Mouse (Mus musculus) stomach, postnatal 0 days (tissue): ENCODE data around the gene Ndufa4l2. TPM values are rescaled to one million over a fixed set of nuclear protein-coding genes. Genes with fewer than 3 reads are reported as not detected.

ENCODE experiments used
- ATAC-seq: fragments of 200-750 bp; cut with Nextera tagmentation; 2 replicates; pipeline ENCODE4 v1.8.0; 2017; ENCODE audit not compliant: low FRiP score, low TSS enrichment
- DNase-seq: peaks from one replicate; pipeline ENCODE4 v3.0.0-alpha.2; 2016; ENCODE audit warnings: low spot score
- H3K27ac ChIP-seq: fragments of 300-500 bp; sonication (generic); replicated peaks from 2 replicates; pipeline ENCODE4 v1.5.1; 2014; ENCODE audit warnings: mild to moderate bottlenecking, control low read depth
- H3K27me3 ChIP-seq: fragments of 300-500 bp; sonication (generic); 2 replicates; pipeline ENCODE4 v1.6.1; 2014; ENCODE audit warnings: low read length; ENCODE audit not compliant: control insufficient read depth, insufficient read depth
- H3K36me3 ChIP-seq: fragments of 300-500 bp; sonication (generic); 2 replicates; pipeline ENCODE4 v1.6.1; 2014; ENCODE audit warnings: low read length, mixed read lengths; ENCODE audit not compliant: control insufficient read depth, insufficient read depth
- H3K4me1 ChIP-seq: fragments of 300-500 bp; sonication (generic); replicated peaks from 2 replicates; pipeline ENCODE4 v1.6.1; 2014; ENCODE audit warnings: antibody characterized with exemption; ENCODE audit not compliant: control insufficient read depth, insufficient read depth
- H3K4me2 ChIP-seq: fragments of 300-500 bp; sonication (generic); replicated peaks from 2 replicates; pipeline ENCODE4 v1.6.1; 2014; ENCODE audit warnings: low read depth, mild to moderate bottlenecking, control low read depth, moderate library complexity
- H3K4me3 ChIP-seq: fragments of 300-500 bp; sonication (generic); 2 replicates; pipeline ENCODE4 v1.5.1; 2014; ENCODE audit warnings: low read depth, low read length, control low read depth
- H3K9ac ChIP-seq: fragments of 300-500 bp; sonication (generic); 2 replicates; pipeline ENCODE4 v1.6.1; 2014; ENCODE audit warnings: mild to moderate bottlenecking, low read length, control low read depth, mixed read lengths
- H3K9me3 ChIP-seq: fragments of 300-500 bp; sonication (generic); 2 replicates; pipeline ENCODE4 v1.6.1; 2016; ENCODE audit warnings: low read length; ENCODE audit not compliant: control insufficient read depth
- CTCF ChIP-seq: IDR thresholded peaks from 2 replicates; pipeline ENCODE4 v1.5.1; 2016; ENCODE audit warnings: antibody characterized with exemption, low read depth, mild to moderate bottlenecking, moderate library complexity
- EP300 ChIP-seq: optimal IDR thresholded peaks from 2 replicates; pipeline ENCODE3; 2016; ENCODE audit warnings: antibody characterized with exemption
- WGBS: fragments of 180-500 bp; shearing (Covaris S2); extraction: QIAGEN DNeasy Blood & Tissue Kit; methylation state at CpG from one replicate; pipeline ENCODE4 v1.1.7; 2014; 5-methylcytosine and 5-hydroxymethylcytosine counted together
- polyA plus RNA-seq: library from polyadenylated mRNA; unstranded; fragments of >200 nt; fragmentation: Nextera tagmentation; extraction: Ambion mirVana; gene quantifications from 2 replicates; pipeline ENCODE4 v1.2.1, GENCODE M21; 2015

Ndufa4l2 gene
- polyA plus RNA-seq, 1 experiment from 2014 or later, result 72.8 TPM

DNA sequence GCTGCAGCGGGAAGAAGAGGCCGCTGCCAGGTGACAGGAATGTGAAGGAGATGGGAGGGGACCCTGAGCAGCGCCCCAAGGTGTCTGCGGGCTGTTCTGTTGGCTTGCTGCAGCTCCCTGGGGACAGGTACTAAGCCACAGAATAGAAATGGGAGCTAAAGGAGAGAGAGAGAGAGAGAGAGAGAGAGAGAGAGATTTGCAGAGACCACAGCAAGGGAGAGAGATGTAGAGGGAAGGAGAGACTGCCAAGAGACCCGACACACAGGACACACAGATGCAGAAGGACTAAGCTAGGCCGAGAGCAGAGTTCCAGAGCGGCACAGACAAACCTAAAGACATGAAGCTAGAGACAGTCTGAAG, 2.5 kb upstream of the Ndufa4l2 start:
- H3K36me3 ChIP-seq, result no peaks in the 10 kb centered on the region
- TF ChIP-seq EP300 (no peak), CTCF (no peak; the same call in 1 of the 2 replicates)
- no peak overlapping the region for H3K9ac ChIP-seq
- H3K9me3 ChIP-seq, result no peaks in the 10 kb centered on the region
- H3K4me2 ChIP-seq, result peak overlapping the region; percentile 94
- WGBS, result 9% methylated on average over 7 of the region's 7 CpGs
- DNase-seq (no peak), ATAC-seq (no peak)
- peak overlapping the region; percentile 55 for H3K4me3 ChIP-seq
- H3K27ac ChIP-seq, result no peak overlapping the region
- peaks cover 6% of the 10 kb centered on the region; the same call in 1 of the 2 replicates for H3K27me3 ChIP-seq
- H3K4me1 ChIP-seq, result peaks cover 23% of the 10 kb centered on the region

- Histone ChIP-seq H3K36me3 (no peaks in the 10 kb centered on the region), H3K4me3 (peak overlapping the region; percentile 29), H3K9ac (peak overlapping the region; percentile 47; the same call in 1 of the 2 replicates), H3K9me3 (no peaks in the 10 kb centered on the region), H3K27ac (no peak overlapping the region), H3K4me1 (peaks cover 23% of the 10 kb centered on the region), H3K4me2 (peak overlapping the region; percentile 94), H3K27me3 (peaks cover 6% of the 10 kb centered on the region; the same call in 1 of the 2 replicates)
- peak; percentile 97 for DNase-seq
- TF ChIP-seq EP300 (no peak), CTCF (peak; percentile 100)
- whole genome bisulfite sequencing, result 1% methylated on average over 27 of the region's 27 CpGs
- peak; percentile 74 for ATAC-seq
Measured at GRCm38 (mm10) chr10:127512813-127513212, 2.0 kb upstream of the Ndufa4l2 start.

GRCm38 (mm10) chr10:127513501-127514091, 1.2 kb upstream of the Ndufa4l2 start:
- TF ChIP-seq CTCF (no peak), EP300 (no peak)
- 0 out of 2 replicates have a peak, but pooled peaks have one; percentile 16 for ATAC-seq
- Histone ChIP-seq H3K4me3 (peak overlapping the region; percentile 29), H3K27ac (no peak overlapping the region), H3K9me3 (no peaks in the 10 kb centered on the region), H3K27me3 (peaks cover 6% of the 10 kb centered on the region; the same call in 1 of the 2 replicates), H3K36me3 (peaks cover 5% of the 10 kb centered on the region; the same call in 1 of the 2 replicates), H3K9ac (peak overlapping the region; percentile 47; the same call in 1 of the 2 replicates), H3K4me1 (peaks cover 23% of the 10 kb centered on the region), H3K4me2 (peak overlapping the region; percentile 66)
- DNase-seq, result peak; percentile 52
- WGBS, result 6% methylated on average over 16 of the region's 16 CpGs

DNA sequence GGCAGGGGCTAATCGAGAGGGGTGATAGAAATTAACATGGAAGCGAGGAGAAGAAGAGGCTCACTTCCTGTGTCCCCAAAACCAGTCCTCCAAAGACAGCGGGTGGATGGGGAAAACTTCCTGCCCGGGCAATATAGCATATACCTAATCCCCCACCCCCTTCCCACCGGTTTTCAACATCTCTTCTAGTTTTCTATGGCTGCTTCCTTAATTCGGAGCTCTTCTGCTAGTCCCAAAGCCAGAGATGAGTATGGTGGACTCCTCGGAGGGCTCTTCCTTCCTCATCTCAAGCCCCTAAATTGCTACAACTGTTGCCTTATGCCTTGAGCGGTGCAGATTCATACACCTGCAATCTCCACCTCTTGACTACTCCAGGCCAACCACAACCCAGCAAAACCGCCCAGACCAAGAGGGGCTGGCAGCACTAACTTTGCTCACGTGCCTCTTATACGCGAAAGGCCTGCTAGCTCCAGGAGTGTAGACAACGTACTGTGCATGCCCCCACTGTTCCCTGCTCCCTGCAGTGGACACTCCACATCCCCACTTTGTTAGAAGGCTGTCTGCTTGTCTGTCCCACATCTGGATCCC, 562 bp upstream of the Ndufa4l2 start:
- peaks cover 8% of the 10 kb centered on the region; the same call in 1 of the 2 replicates for H3K36me3 ChIP-seq
- DNase-seq (no peak), ATAC-seq (no peak)
- no peak overlapping the region for H3K9ac ChIP-seq
- peak overlapping the region; percentile 55 for H3K4me2 ChIP-seq
- peaks cover 21% of the 10 kb centered on the region for H3K4me1 ChIP-seq
- peak overlapping the region; percentile 27; the same call in 1 of the 2 replicates for H3K4me3 ChIP-seq
- H3K9me3 ChIP-seq, result no peaks in the 10 kb centered on the region
- TF ChIP-seq EP300 (no peak), CTCF (no peak)
- WGBS, result 34% methylated on average over 13 of the region's 13 CpGs
- H3K27ac ChIP-seq, result no peak overlapping the region
- H3K27me3 ChIP-seq, result peaks cover 6% of the 10 kb centered on the region; the same call in 1 of the 2 replicates

DNA sequence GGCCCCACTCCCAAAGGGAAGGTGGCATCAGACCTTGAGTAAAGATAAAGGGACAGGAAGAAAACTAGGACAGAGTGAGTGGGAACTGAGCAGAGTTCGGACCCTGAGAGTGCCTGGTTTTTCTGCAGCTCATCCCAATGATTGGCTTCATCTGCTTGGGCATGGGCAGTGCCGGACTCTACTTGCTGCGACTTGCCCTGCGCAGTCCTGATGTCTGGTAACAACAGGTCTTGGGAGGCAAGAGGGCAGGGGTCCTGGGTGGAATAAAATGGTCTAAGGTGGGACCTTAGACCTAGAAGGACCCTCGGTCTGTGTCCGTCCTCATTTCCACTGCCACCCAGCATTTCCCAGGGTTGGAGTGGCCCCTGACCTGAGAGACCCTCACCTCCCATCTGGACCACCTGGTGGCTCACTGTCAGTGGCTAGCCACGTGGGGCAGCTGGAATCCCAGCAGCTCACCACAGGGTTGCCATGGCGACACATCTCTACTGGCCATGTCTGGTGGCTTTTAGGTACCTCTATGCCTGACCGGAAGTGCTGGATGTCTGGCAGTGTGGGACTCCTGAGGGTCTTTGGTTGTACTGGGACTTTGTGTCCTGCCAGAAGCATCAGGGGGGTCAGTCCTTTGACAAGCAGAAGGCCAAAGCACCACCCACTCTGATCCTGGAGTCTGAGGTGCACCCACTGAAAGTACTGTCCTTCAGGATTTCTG, 660 bp downstream of the Ndufa4l2 start:
- H3K27ac ChIP-seq, result no peak overlapping the region; the same call in none of the 2 replicates
- H3K36me3 ChIP-seq, result peaks cover 10% of the 10 kb centered on the region; the same call in 1 of the 2 replicates
- ATAC-seq, result no peak
- peaks cover 2% of the 10 kb centered on the region; the same call in 1 of the 2 replicates for H3K27me3 ChIP-seq
- WGBS, result 44% methylated on average over 9 of the region's 9 CpGs
- H3K4me1 ChIP-seq, result peaks cover 21% of the 10 kb centered on the region
- TF ChIP-seq EP300, result no peak
- TF ChIP-seq CTCF, result no peak
- no peak overlapping the region for H3K9ac ChIP-seq
- H3K9me3 ChIP-seq, result no peaks in the 10 kb centered on the region
- peak overlapping the region; percentile 55 for H3K4me2 ChIP-seq
- H3K4me3 ChIP-seq, result peak overlapping the region; percentile 27
- no peak for DNase-seq
